Mouse (Mus musculus) spleen, adult 2 months (tissue): ENCODE results near the gene Gm49368.

Source experiments
- CTCF ChIP-seq: fragments of 200-500 bp; IDR thresholded peaks from 2 replicates; pipeline ENCODE4 v1.5.1; 2011; ENCODE audit warnings: mild to moderate bottlenecking, inconsistent platforms; ENCODE audit not compliant: insufficient read depth, insufficient read length, insufficient replicate concordance; ENCODE audit errors: extremely low read depth
- POLR2A ChIP-seq: fragments of 200-500 bp; IDR thresholded peaks from 2 replicates; pipeline ENCODE4 v1.6.1; 2011; ENCODE audit warnings: low read depth, low read length, inconsistent platforms

GRCm38 (mm10) chr7:128024364-128024763 lies 38.1 kb upstream of the Gm49368 start:
- TF ChIP-seq CTCF (no peak), POLR2A (no peak)
